Mouse (Mus musculus): ENCODE data around the gene Zfp628.

GRCm38 (mm10) chr7:4866631-4867180 is 48.3 kb upstream of the Zfp628 start:
- TF ChIP-seq POLR2A (IDR thresholded peaks at IDR 0.05; ENCODE audit: control insufficient read depth, extremely low read depth, insufficient read depth, low read length, poor library complexity) (no peak), CTCF (IDR thresholded peaks at IDR 0.05; ENCODE audit: borderline replicate concordance, control insufficient read depth, extremely low read depth, insufficient read depth, low read length, poor library complexity) (no peak)
